Mouse (Mus musculus): ENCODE data around the gene Ccna1. TPM values are rescaled to one million over a fixed set of nuclear protein-coding genes. Genes with fewer than 3 reads are reported as not detected.

Ccna1 gene
- polyA plus RNA-seq, 1 experiment from 2014 or later = 3.0 TPM

DNA sequence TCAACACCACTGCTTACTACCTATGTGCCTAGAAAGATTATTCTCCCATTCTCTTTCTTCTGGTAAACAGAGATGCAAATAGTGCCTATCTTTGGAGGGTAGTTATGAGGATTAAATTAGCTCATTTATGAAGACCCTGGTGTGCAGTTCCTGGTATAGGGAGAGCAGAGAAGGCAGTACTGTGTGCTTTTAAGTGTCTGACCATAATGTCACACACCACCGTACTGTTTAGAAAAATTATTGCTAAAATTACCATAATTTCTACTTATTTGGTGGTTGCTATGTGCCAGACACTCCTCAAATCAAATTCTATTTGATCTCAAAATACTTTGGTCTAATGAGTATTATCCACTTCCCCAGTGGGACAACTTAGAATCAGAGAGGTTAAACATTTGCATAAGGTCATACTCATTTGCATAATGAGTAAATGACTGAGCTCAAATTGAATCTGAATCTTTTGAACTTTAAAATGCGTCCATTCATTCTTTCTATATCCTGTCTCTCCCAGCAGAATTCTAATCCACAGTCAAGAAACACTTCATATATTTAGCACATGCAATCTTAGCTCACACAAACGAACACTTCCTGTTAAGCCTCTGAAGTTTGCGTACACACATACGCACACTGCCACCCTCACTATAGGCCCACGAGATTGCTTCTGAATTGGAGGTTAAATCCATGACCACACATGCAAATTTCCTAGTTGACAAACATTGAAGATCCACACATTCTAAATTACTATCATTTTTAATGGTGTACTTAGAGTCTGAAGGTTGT is 46.1 kb downstream of the Ccna1 start:
- Histone ChIP-seq H3K9me3 (no peaks in the 10 kb centered on the region), H3K9ac (replicated peaks) (no peak overlapping the region), H3K4me1 (no peaks in the 10 kb centered on the region), H3K36me3 (no peaks in the 10 kb centered on the region), H3K4me3 (no peak overlapping the region), H3K27ac (replicated peaks) (no peak overlapping the region), H3K27me3 (no peaks in the 10 kb centered on the region), H3K4me2 (replicated peaks) (no peak overlapping the region)
- ATAC-seq (replicated peaks) = no peak
- 26% methylated on average over 6 of the region's 6 CpGs for WGBS

DNA sequence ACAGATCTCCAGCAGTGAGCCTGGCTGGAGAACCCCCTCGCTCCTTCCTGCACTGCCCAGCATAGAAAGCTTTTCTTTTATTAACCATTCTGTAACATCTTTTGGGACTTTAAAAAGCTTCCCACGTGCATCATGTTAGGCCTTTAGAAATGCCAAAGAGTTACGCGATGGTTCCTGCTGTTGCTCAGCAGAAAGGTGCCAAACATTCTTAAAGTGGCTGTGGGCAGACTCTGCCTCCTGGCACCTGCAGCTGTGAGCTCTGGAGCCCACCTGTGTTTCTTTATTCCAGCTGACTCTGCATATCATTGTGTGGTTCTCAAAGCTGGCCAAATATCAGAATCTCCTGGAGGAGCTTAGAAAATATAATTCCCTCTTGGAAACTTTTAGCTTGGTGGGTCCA is 51.3 kb downstream of the Ccna1 start:
- H3K4me2 ChIP-seq (replicated peaks) = no peak overlapping the region
- no peak overlapping the region for H3K4me3 ChIP-seq
- no peak for ATAC-seq (replicated peaks)
- H3K4me1 ChIP-seq = no peaks in the 10 kb centered on the region
- H3K9ac ChIP-seq (replicated peaks) = no peak overlapping the region
- WGBS = 59% methylated on average over 4 of the region's 4 CpGs
- H3K36me3 ChIP-seq = no peaks in the 10 kb centered on the region
- H3K9me3 ChIP-seq = no peaks in the 10 kb centered on the region
- H3K27ac ChIP-seq (replicated peaks) = no peak overlapping the region
- H3K27me3 ChIP-seq = no peaks in the 10 kb centered on the region

DNA sequence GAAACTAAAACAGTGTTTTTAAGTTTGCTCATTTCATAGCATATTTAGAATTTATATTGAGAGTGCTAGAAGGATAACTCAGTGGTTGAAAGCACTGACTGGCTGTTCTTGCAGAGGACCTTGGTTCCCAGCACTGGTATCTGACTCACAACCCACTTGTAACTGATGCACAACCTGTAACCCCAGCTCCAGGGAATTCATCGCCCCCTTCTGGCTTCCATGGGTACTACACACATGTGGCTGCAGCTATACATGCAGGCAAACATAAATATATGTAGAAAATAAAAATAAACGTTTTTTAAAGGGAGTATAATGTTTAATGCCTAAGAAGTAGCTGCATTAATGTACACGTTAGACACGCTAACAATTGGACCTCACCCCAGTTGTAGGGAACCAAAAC is 53.6 kb downstream of the Ccna1 start:
- Histone ChIP-seq H3K4me2 (replicated peaks) (no peak overlapping the region), H3K27me3 (no peaks in the 10 kb centered on the region), H3K9ac (replicated peaks) (no peak overlapping the region), H3K36me3 (no peaks in the 10 kb centered on the region), H3K27ac (replicated peaks) (no peak overlapping the region), H3K9me3 (no peaks in the 10 kb centered on the region), H3K4me1 (no peaks in the 10 kb centered on the region), H3K4me3 (no peak overlapping the region)
- no peak for ATAC-seq (replicated peaks)
- WGBS = 78% methylated on average over 4 of the region's 4 CpGs

Other genes with a start within 250 kb of the Ccna1 start
- gene Rfxap, start 247.7 kb downstream of the Ccna1 start, polyA plus RNA-seq (2015; fragmentation: Nextera tagmentation; extraction: Ambion mirVana) = 39.0 and 45.7 TPM in 2 replicates
- gene Sertm1, start 139.6 kb downstream of the Ccna1 start, polyA plus RNA-seq (2015; fragmentation: Nextera tagmentation; extraction: Ambion mirVana) = 1.1 and 1.3 TPM in 2 replicates
- 20.9 and 21.4 TPM in 2 replicates for gene Spg20, start 56.6 kb upstream of the Ccna1 start, polyA plus RNA-seq (2015; fragmentation: Nextera tagmentation; extraction: Ambion mirVana)
- gene Ccdc169, start 81.8 kb upstream of the Ccna1 start, polyA plus RNA-seq (2015; fragmentation: Nextera tagmentation; extraction: Ambion mirVana) = 0.19 TPM in 1 of 2 replicates, not detected in the other
- not detected in 2 replicates for gene Sohlh2, start 126.5 kb upstream of the Ccna1 start, polyA plus RNA-seq (2015; fragmentation: Nextera tagmentation; extraction: Ambion mirVana)
- 253 TPM in 2 replicates for gene Dclk1, start 186.9 kb upstream of the Ccna1 start, polyA plus RNA-seq (2015; fragmentation: Nextera tagmentation; extraction: Ambion mirVana)